In the genomic region with DNA sequence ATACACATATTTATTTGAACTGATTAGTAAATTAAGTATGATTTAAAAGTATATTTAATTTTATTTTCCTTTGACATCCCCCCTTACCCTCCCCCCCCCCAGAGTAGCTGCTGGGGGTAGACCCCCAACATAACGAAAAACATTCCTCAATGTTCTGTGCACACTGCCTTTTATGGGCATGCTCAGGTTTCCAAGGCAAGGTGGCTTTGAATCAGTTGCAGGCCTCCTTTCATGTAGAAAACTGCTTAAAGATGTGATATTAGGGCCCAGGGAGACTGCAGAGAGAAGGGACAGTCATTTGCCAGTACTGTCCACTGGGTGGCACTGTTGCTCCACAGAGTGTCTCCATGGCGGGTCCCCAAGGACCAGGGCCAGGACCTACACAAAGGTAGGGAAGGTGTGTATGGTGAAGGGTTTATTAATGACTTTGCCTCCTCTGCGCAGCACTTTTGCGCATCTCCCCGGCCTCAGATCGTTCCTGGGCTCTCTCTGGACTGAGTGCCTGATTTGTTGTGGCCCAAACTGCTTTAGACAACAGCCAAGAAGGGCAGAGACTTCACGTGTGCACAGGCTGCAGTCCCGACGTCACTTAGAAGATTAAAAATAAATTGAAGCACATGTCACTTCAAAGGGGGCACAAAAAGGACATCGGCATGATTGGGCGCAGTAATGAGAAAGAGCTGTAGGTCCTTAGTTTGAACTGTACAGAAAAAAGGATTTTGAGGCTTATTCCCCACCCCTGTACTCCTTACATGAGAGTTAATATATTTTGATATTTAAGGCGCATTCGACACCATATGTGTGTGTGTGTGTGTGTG, we compare ENCODE assay signal across 9 mouse cellular contexts.
DNase-seq lines count a peak whose midpoint lies in the region; ATAC-seq and TF ChIP-seq lines count a peak whose summit lies in the region.
"Had no signal": no experiment of that assay in that cellular context is flagged by ENCODE, and none has a peak within 500 bp of the region (broad histone marks: within the 10 kb centered on the region; RNA-seq: fewer than 3 reads in every experiment).

No protein-coding gene starts in this region.

- 0 out of 2 replicates have a peak overlapping the region, but pooled peaks have one; percentile 11 for H3K4me2 ChIP-seq in lung, embryonic 15.5 days
- H3K4me2 ChIP-seq: liver, embryonic 15.5 days had no signal

- peak; percentile 79 for TF ChIP-seq CTCF in ES-Bruce4 (IDR thresholded peaks at IDR 0.05; ENCODE audit: low read depth, low read length)

- TF ChIP-seq EP300 in ES-Bruce4 (IDR thresholded peaks at IDR 0.05; ENCODE audit: insufficient read depth, low read depth, low read length), result no peak

- TF ChIP-seq POLR2A in ES-Bruce4 (IDR thresholded peaks at IDR 0.05; ENCODE audit: insufficient read depth, low read length), result no peak

- intact Hi-C loops in heart, postnatal 14 days (cut with DNase I), result loop anchor here (1.0 to 10.0 kb wide), 2 partner anchors 812 to 1899 kb away; a partner anchor contains a TSS

- H3K27me3 ChIP-seq in ES-Bruce4 (ENCODE audit: control insufficient read depth, insufficient read depth, low read length, poor library complexity, severe bottlenecking), result no peaks in the 10 kb centered on the region
- no peaks in the 10 kb centered on the region for H3K27me3 ChIP-seq in forebrain, embryonic 10.5 days (ENCODE audit: poor library complexity, severe bottlenecking)
- no peaks in the 10 kb centered on the region for H3K27me3 ChIP-seq in lung, embryonic 15.5 days
- H3K27me3 ChIP-seq: liver, embryonic 15.5 days had no signal

- peak; percentile 55; the same call in 1 of the 2 replicates for ATAC-seq in lung, embryonic 15.5 days (ENCODE audit: borderline replicate concordance, extremely low read depth, low FRiP score, low TSS enrichment)

- H3K9me3 ChIP-seq in ES-Bruce4 (replicated peaks; ENCODE audit: control insufficient read depth, insufficient read depth, low read length, poor library complexity, severe bottlenecking), result peaks cover 5% of the 10 kb centered on the region
- no peaks in the 10 kb centered on the region; the same call in 1 of the 2 replicates for H3K9me3 ChIP-seq in forebrain, embryonic 10.5 days
- no peaks in the 10 kb centered on the region for H3K9me3 ChIP-seq in lung, embryonic 15.5 days
- H3K9me3 ChIP-seq: liver, embryonic 15.5 days had no signal

- 51% methylated on average over 13 of the region's 13 CpGs for WGBS in forebrain, embryonic 10.5 days
- 27% methylated on average over 13 of the region's 13 CpGs for WGBS in lung, embryonic 15.5 days

- no peak overlapping the region for H3K9ac ChIP-seq in ES-Bruce4 (ENCODE audit: low read depth, poor library complexity, severe bottlenecking)
- no peak overlapping the region for H3K9ac ChIP-seq in lung, embryonic 15.5 days
- H3K9ac ChIP-seq: liver, embryonic 15.5 days had no signal

- H3K4me1 ChIP-seq in ES-Bruce4 (ENCODE audit: control insufficient read depth, insufficient read depth, low read length), result no peaks in the 10 kb centered on the region
- H3K4me1 ChIP-seq in forebrain, embryonic 10.5 days, result peaks cover 29% of the 10 kb centered on the region
- H3K4me1 ChIP-seq in lung, embryonic 15.5 days, result peaks cover 11% of the 10 kb centered on the region
- H3K4me1 ChIP-seq: liver, embryonic 15.5 days had no signal

- no peak overlapping the region for H3K4me3 ChIP-seq in ES-Bruce4 (ENCODE audit: low read depth, low read length)
- no peak overlapping the region for H3K4me3 ChIP-seq in forebrain, embryonic 10.5 days
- H3K4me3 ChIP-seq in lung, embryonic 15.5 days, result no peak overlapping the region
- H3K4me3 ChIP-seq: liver, embryonic 15.5 days had no signal

- no peaks in the 10 kb centered on the region for H3K36me3 ChIP-seq in ES-Bruce4 (ENCODE audit: control insufficient read depth, insufficient read depth, low read length, poor library complexity, severe bottlenecking)
- no peaks in the 10 kb centered on the region for H3K36me3 ChIP-seq in forebrain, embryonic 10.5 days (replicated peaks)
- no peaks in the 10 kb centered on the region for H3K36me3 ChIP-seq in lung, embryonic 15.5 days
- H3K36me3 ChIP-seq: liver, embryonic 15.5 days had no signal

- DNase-seq in c-Kit-positive CD71-negative TER-119-negative erythroid progenitor cells, embryonic 14.5 days (ENCODE audit: low read depth), result peak; percentile 33
- DNase-seq in forebrain, embryonic 10.5 days (ENCODE audit: extremely low spot score, low spot score), result peak; percentile 87
- DNase-seq in heart, postnatal 14 days, result peak; percentile 78 to 85
- DNase-seq in layer of hippocampus, adult 18-20 months (ENCODE audit: low spot score in 2 of 2), result peak; percentile 51 to 81
- DNase-seq in ovary, postnatal 36 days (ENCODE audit: low spot score), result peak; percentile 71
- peak; percentile 67 for DNase-seq in thymus, postnatal 14 days

- H3K27ac ChIP-seq in ES-Bruce4 (ENCODE audit: insufficient read depth, low read length), result no peak overlapping the region
- H3K27ac ChIP-seq in forebrain, embryonic 10.5 days, result peak overlapping the region; percentile 83
- no peak overlapping the region for H3K27ac ChIP-seq in lung, embryonic 15.5 days
- H3K27ac ChIP-seq: liver, embryonic 15.5 days had no signal

Comparison
In these comparisons a context has a peak if more than half of its experiments do, and no peak if none do; other contexts are left out.
1. DNase-seq: peak in every context shown above with its lines; median percentile 87 in forebrain, embryonic 10.5 days; 82 in heart, postnatal 14 days; 71 in ovary, postnatal 36 days; 67 in thymus, postnatal 14 days; 66 in layer of hippocampus, adult 18-20 months; 33 in c-Kit-positive CD71-negative TER-119-negative erythroid progenitor cells, embryonic 14.5 days.